Mouse (Mus musculus) neural tube, embryonic 13.5 days (tissue): ENCODE data around the gene Fgfr2. TPM values are rescaled to one million over a fixed set of nuclear protein-coding genes. Genes with fewer than 3 reads are reported as not detected.
"Not testable (repeated sequence)": the region's sequence is repeated elsewhere in the genome, so short reads cannot be mapped to it uniquely, and the experiment has no call there.

Source experiments
- ATAC-seq: fragments of 200-750 bp; cut with Nextera tagmentation; 2 replicates; pipeline ENCODE4 v1.8.0; 2017; ENCODE audit warnings: low read depth, mild to moderate bottlenecking, moderate TSS enrichment, moderate library complexity
- H3K27ac ChIP-seq: fragments of 300-500 bp; sonication (generic); replicated peaks from 2 replicates; pipeline ENCODE4 v1.5.1; 2015; ENCODE audit warnings: moderate library complexity, mild to moderate bottlenecking, inconsistent platforms
- H3K27me3 ChIP-seq: fragments of 300-500 bp; sonication (generic); 2 replicates; pipeline ENCODE4 v1.6.1; 2015; ENCODE audit warnings: mild to moderate bottlenecking, inconsistent platforms
- H3K36me3 ChIP-seq: fragments of 300-500 bp; sonication (generic); 2 replicates; pipeline ENCODE4 v1.6.1; 2015; ENCODE audit warnings: mild to moderate bottlenecking, inconsistent platforms
- H3K4me1 ChIP-seq: fragments of 300-500 bp; sonication (generic); replicated peaks from 2 replicates; pipeline ENCODE4 v1.6.1; 2015; ENCODE audit warnings: inconsistent platforms
- H3K4me2 ChIP-seq: fragments of 300-500 bp; sonication (generic); 2 replicates; pipeline ENCODE4 v1.6.1; 2015; ENCODE audit warnings: inconsistent platforms, mild to moderate bottlenecking, moderate library complexity
- H3K4me3 ChIP-seq: fragments of 300-500 bp; sonication (generic); 2 replicates; pipeline ENCODE4 v1.5.1; 2015; ENCODE audit warnings: mild to moderate bottlenecking, inconsistent platforms
- H3K9ac ChIP-seq: fragments of 300-500 bp; sonication (generic); 2 replicates; pipeline ENCODE4 v1.6.1; 2015; ENCODE audit warnings: moderate library complexity, mild to moderate bottlenecking, inconsistent platforms
- H3K9me3 ChIP-seq: fragments of 300-500 bp; sonication (generic); 2 replicates; pipeline ENCODE4 v1.6.1; 2016; ENCODE audit warnings: inconsistent platforms
- WGBS: fragments of 180-500 bp; shearing (Covaris S2); methylation state at CpG from one replicate; pipeline ENCODE4 v1.1.7; 2015; 5-methylcytosine and 5-hydroxymethylcytosine counted together
- polyA plus RNA-seq: library from polyadenylated mRNA; unstranded; fragments of >200 nt; fragmentation: Nextera tagmentation; extraction: Ambion mirVana; gene quantifications from 2 replicates; pipeline ENCODE4 v1.2.1, GENCODE M21; 2015

Fgfr2 gene
- polyA plus RNA-seq, 1 experiment from 2014 or later, result 22.9 TPM

- H3K27me3 ChIP-seq, H3K4me3 ChIP-seq, ATAC-seq, H3K9ac ChIP-seq, H3K4me1 ChIP-seq, H3K27ac ChIP-seq, H3K4me2 ChIP-seq, H3K9me3 ChIP-seq: not testable (repeated sequence)
- 92% methylated on average over 15 of the region's 15 CpGs for WGBS
- H3K36me3 ChIP-seq, result peaks cover 40% of the 10 kb centered on the region
These were observed 2592.0 kb downstream of the Fgfr2 start for GRCm38 (mm10) chr7:130531138-130531537.

- ATAC-seq, result no peak
- Histone ChIP-seq H3K36me3 (peaks cover 18% of the 10 kb centered on the region), H3K27ac (no peak overlapping the region), H3K4me1 (no peaks in the 10 kb centered on the region), H3K27me3 (no peaks in the 10 kb centered on the region), H3K9me3 (no peaks in the 10 kb centered on the region), H3K4me2 (no peak overlapping the region), H3K4me3 (no peak overlapping the region), H3K9ac (no peak overlapping the region)
- WGBS, result 88% methylated on average over 9 of the region's 9 CpGs
These were observed 2595.8 kb downstream of the Fgfr2 start for GRCm38 (mm10) chr7:130527306-130527705.

- Histone ChIP-seq H3K4me2 (no peak overlapping the region), H3K27ac (no peak overlapping the region), H3K27me3 (no peaks in the 10 kb centered on the region), H3K9me3 (no peaks in the 10 kb centered on the region), H3K36me3 (no peaks in the 10 kb centered on the region), H3K9ac (no peak overlapping the region), H3K4me3 (no peak overlapping the region), H3K4me1 (peaks cover 5% of the 10 kb centered on the region)
- no peak for ATAC-seq
- 91% methylated on average over 8 of the region's 8 CpGs for WGBS
These were observed 2599.7 kb downstream of the Fgfr2 start for GRCm38 (mm10) chr7:130523451-130523850.

- WGBS, result 88% methylated on average over 14 of the region's 14 CpGs
- H3K4me1 ChIP-seq, result peaks cover 28% of the 10 kb centered on the region
- ATAC-seq, result no peak
- H3K27ac ChIP-seq, result no peak overlapping the region
- H3K9me3 ChIP-seq, result no peaks in the 10 kb centered on the region
- peak overlapping the region; percentile 84; the same call in 1 of the 2 replicates for H3K4me2 ChIP-seq
- H3K36me3 ChIP-seq, result no peaks in the 10 kb centered on the region
- H3K27me3 ChIP-seq, result no peaks in the 10 kb centered on the region
- no peak overlapping the region for H3K4me3 ChIP-seq
- no peak overlapping the region for H3K9ac ChIP-seq
These were observed 2602.2 kb downstream of the Fgfr2 start for GRCm38 (mm10) chr7:130520812-130521422.

GRCm38 (mm10) chr7:130520049-130520425 is 2603.1 kb downstream of the Fgfr2 start, which contains the start of gene Ate1:
Gene Ate1 (minus strand): TSS chr7:130520369.
- peak within 1 kb of the TSS; percentile 91 for H3K9ac ChIP-seq
- H3K4me1 ChIP-seq, result peaks cover 28% of the 10 kb centered on the region
- 21% methylated on average over 20 of the region's 20 CpGs for WGBS

GRCm38 (mm10) chr7:130519096-130520048 is 2603.8 kb downstream of the Fgfr2 start:
- Histone ChIP-seq H3K27me3 (no peaks in the 10 kb centered on the region), H3K9ac (peak overlapping the region; percentile 91), H3K27ac (peak overlapping the region; percentile 95), H3K9me3 (no peaks in the 10 kb centered on the region), H3K4me2 (peak overlapping the region; percentile 84), H3K4me1 (peaks cover 28% of the 10 kb centered on the region), H3K36me3 (0 out of 2 replicates have a peak, but pooled peaks cover 6% of the 10 kb centered on the region), H3K4me3 (peak overlapping the region; percentile 84)
- peak; percentile 97 for ATAC-seq
- under 1% methylated on average over 90 of the region's 90 CpGs for WGBS

More at GRCm38 (mm10) chr7:130520049-130520425, 2603.1 kb downstream of the Fgfr2 start, which contains the start of gene Ate1:
- H3K27me3 ChIP-seq, result no peaks in the 10 kb centered on the region
- peak within 1 kb of the TSS; percentile 95 for H3K27ac ChIP-seq
- no peaks in the 10 kb centered on the region for H3K9me3 ChIP-seq
- H3K4me2 ChIP-seq, result peak within 1 kb of the TSS; percentile 84
- H3K4me3 ChIP-seq, result peak within 1 kb of the TSS; percentile 84
- ATAC-seq, result no peak
- 0 out of 2 replicates have a peak, but pooled peaks cover 2% of the 10 kb centered on the region for H3K36me3 ChIP-seq

- H3K4me2 ChIP-seq, result peak overlapping the region; percentile 84
- no peaks in the 10 kb centered on the region for H3K9me3 ChIP-seq
- ATAC-seq, result no peak
- H3K9ac ChIP-seq, result peak overlapping the region; percentile 91
- H3K4me1 ChIP-seq, result peaks cover 28% of the 10 kb centered on the region
- H3K27me3 ChIP-seq, result no peaks in the 10 kb centered on the region
- peak overlapping the region; percentile 95 for H3K27ac ChIP-seq
- H3K4me3 ChIP-seq, result peak overlapping the region; percentile 84
- 46% methylated on average over 26 of the region's 26 CpGs for WGBS
- 0 out of 2 replicates have a peak, but pooled peaks cover 12% of the 10 kb centered on the region for H3K36me3 ChIP-seq
These were observed 2604.7 kb downstream of the Fgfr2 start for GRCm38 (mm10) chr7:130518213-130519095.

GRCm38 (mm10) chr7:130510243-130510642 is 2612.9 kb downstream of the Fgfr2 start:
- Histone ChIP-seq H3K27ac (no peak overlapping the region), H3K9me3 (no peaks in the 10 kb centered on the region), H3K9ac (no peak overlapping the region), H3K4me1 (no peaks in the 10 kb centered on the region), H3K4me3 (no peak overlapping the region), H3K36me3 (peaks cover 75% of the 10 kb centered on the region), H3K4me2 (no peak overlapping the region), H3K27me3 (no peaks in the 10 kb centered on the region)
- 91% methylated on average over 5 of the region's 5 CpGs for WGBS
- ATAC-seq, result no peak

GRCm38 (mm10) chr7:130503006-130503405 is 2620.1 kb downstream of the Fgfr2 start:
- Histone ChIP-seq H3K36me3 (peaks cover 68% of the 10 kb centered on the region), H3K4me1 (no peaks in the 10 kb centered on the region), H3K4me2 (no peak overlapping the region), H3K9me3 (no peaks in the 10 kb centered on the region), H3K27me3 (no peaks in the 10 kb centered on the region), H3K9ac (no peak overlapping the region), H3K27ac (no peak overlapping the region), H3K4me3 (no peak overlapping the region)
- 96% methylated on average over 5 of the region's 5 CpGs for WGBS
- no peak for ATAC-seq

- H3K4me3 ChIP-seq, result no peak overlapping the region
- H3K4me2 ChIP-seq, result no peak overlapping the region
- peaks cover 56% of the 10 kb centered on the region for H3K36me3 ChIP-seq
- H3K4me1 ChIP-seq, result no peaks in the 10 kb centered on the region
- ATAC-seq, result no peak
- H3K27ac ChIP-seq, result no peak overlapping the region
- WGBS, result 88% methylated on average over 1 of the region's 1 CpGs
- H3K9ac ChIP-seq, result no peak overlapping the region
- H3K27me3 ChIP-seq, result no peaks in the 10 kb centered on the region
- H3K9me3 ChIP-seq, result no peaks in the 10 kb centered on the region
These were observed 2621.7 kb downstream of the Fgfr2 start for GRCm38 (mm10) chr7:130501499-130501898.

- Histone ChIP-seq H3K9me3 (no peaks in the 10 kb centered on the region), H3K4me1 (peaks cover 8% of the 10 kb centered on the region), H3K27ac (no peak overlapping the region), H3K4me2 (no peak overlapping the region), H3K4me3 (no peak overlapping the region), H3K9ac (no peak overlapping the region), H3K27me3 (no peaks in the 10 kb centered on the region), H3K36me3 (peaks cover 19% of the 10 kb centered on the region)
- ATAC-seq, result no peak
- 88% methylated on average over 3 of the region's 3 CpGs for WGBS
These were observed 2629.8 kb downstream of the Fgfr2 start for GRCm38 (mm10) chr7:130493346-130493745.
